In the genomic region with DNA sequence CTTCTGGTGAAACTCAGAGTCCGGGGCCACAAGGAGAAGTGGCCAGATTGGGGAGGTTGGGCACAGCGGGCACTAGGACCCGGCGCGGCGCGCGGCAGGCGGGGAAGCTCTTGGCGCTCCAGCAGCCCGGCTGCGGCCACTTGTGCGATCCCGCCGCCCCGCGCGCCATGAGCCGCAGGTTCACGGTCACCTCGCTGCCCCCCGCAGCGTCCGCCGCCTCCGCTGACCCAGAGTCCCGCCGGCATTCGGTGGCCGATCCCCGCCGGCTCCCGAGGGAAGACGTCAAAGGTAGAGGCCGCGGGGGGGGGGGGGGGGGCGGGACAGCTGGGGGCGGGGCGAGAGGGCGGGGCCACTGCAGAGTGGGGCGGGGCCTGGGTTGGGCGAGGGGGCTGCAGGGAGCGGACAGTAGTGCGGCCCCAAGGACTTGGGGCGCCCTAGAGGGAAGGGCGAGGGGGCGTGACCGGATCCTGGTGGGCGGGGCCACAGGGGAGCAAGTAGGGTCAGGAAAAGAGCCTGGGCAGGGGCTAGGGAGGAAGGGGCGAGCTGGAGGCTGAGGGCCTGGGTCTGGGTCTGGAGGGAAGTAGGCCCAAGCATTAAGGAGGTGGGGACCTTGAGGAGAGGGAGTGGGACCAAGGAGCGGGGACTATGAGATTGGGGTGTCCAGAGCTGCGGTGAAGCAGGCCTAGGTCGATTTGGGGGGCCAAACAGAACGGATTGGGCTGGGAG, we compare ENCODE assay signal across 8 mouse cellular contexts. TPM values are rescaled to one million over a fixed set of nuclear protein-coding genes. Genes with fewer than 3 reads are reported as not detected.
A peak's percentile ranks its signal among the peaks of the same experiment; 100 is the strongest.
DNase-seq lines count a peak whose midpoint lies in the region; ATAC-seq and TF ChIP-seq lines count a peak whose summit lies in the region.

A gene (plus strand): TSS at position 87 of the 726 bp plus-strand sequence.

- H3K4me2 ChIP-seq in forebrain, postnatal 0 days (ENCODE audit: low read depth) = peak within 1 kb of the TSS; percentile 71
- H3K4me2 ChIP-seq in limb, embryonic 14.5 days (replicated peaks; ENCODE audit: low read depth, low read length, severe bottlenecking) = peak within 1 kb of the TSS; percentile 63
- peak within 1 kb of the TSS; percentile 60 for H3K4me2 ChIP-seq in midbrain, embryonic 14.5 days (ENCODE audit: low read length)

- no peak for TF ChIP-seq CTCF in forebrain, postnatal 0 days (IDR thresholded peaks at IDR 0.05; ENCODE audit: low read depth)

- H3K27me3 ChIP-seq in forebrain, postnatal 0 days (ENCODE audit: insufficient read depth, low read length) = no peaks in the 10 kb centered on the region
- no peaks in the 10 kb centered on the region for H3K27me3 ChIP-seq in limb, embryonic 14.5 days (ENCODE audit: control insufficient read depth, insufficient read depth, low read length)
- H3K27me3 ChIP-seq in midbrain, embryonic 14.5 days (ENCODE audit: control insufficient read depth, insufficient read depth, low read length) = no peaks in the 10 kb centered on the region

- H3K36me3 ChIP-seq in forebrain, postnatal 0 days (ENCODE audit: insufficient read depth) = no peaks in the 10 kb centered on the region
- no peaks in the 10 kb centered on the region for H3K36me3 ChIP-seq in limb, embryonic 14.5 days (ENCODE audit: control insufficient read depth, insufficient read depth, low read length)
- no peaks in the 10 kb centered on the region for H3K36me3 ChIP-seq in midbrain, embryonic 14.5 days (ENCODE audit: control insufficient read depth, insufficient read depth, low read length)

- peak within 1 kb of the TSS; percentile 58 for H3K9ac ChIP-seq in forebrain, postnatal 0 days
- H3K9ac ChIP-seq in limb, embryonic 14.5 days (ENCODE audit: low read depth, low read length, severe bottlenecking) = peak within 1 kb of the TSS; percentile 47; the same call in 1 of the 2 replicates
- H3K9ac ChIP-seq in midbrain, embryonic 14.5 days (replicated peaks; ENCODE audit: low read length) = peak within 1 kb of the TSS; percentile 49

- 2% methylated on average over 19 of the region's 54 CpGs for WGBS in forebrain, postnatal 0 days
- 3% methylated on average over 24 of the region's 54 CpGs for WGBS in limb, embryonic 14.5 days
- under 1% methylated on average over 48 of the region's 54 CpGs for WGBS in midbrain, embryonic 14.5 days

- ATAC-seq in forebrain, postnatal 0 days = peak; percentile 30; the same call in 1 of the 2 replicates
- ATAC-seq in limb, embryonic 14.5 days (ENCODE audit: low FRiP score, low read depth) = peak; percentile 41; the same call in 1 of the 2 replicates
- ATAC-seq in midbrain, embryonic 14.5 days (ENCODE audit: low FRiP score, low TSS enrichment) = peak; percentile 66; the same call in 1 of the 2 replicates

- H3K4me3 ChIP-seq in forebrain, postnatal 0 days (ENCODE audit: low read depth, low read length) = peak within 1 kb of the TSS; percentile 60
- H3K4me3 ChIP-seq in limb, embryonic 14.5 days (replicated peaks; ENCODE audit: low read length) = peak within 1 kb of the TSS; percentile 53
- H3K4me3 ChIP-seq in midbrain, embryonic 14.5 days (replicated peaks; ENCODE audit: low read depth, low read length) = peak within 1 kb of the TSS; percentile 53

- no peak for TF ChIP-seq POLR2A in limb, embryonic 14.5 days (IDR thresholded peaks at IDR 0.05; ENCODE audit: borderline replicate concordance, extremely low read depth, insufficient read depth, insufficient read length)

- H3K4me1 ChIP-seq in forebrain, postnatal 0 days (ENCODE audit: insufficient read depth) = peaks cover 14% of the 10 kb centered on the region
- H3K4me1 ChIP-seq in limb, embryonic 14.5 days (ENCODE audit: control insufficient read depth, insufficient read depth, low read length) = no peaks in the 10 kb centered on the region
- peaks cover 34% of the 10 kb centered on the region for H3K4me1 ChIP-seq in midbrain, embryonic 14.5 days (ENCODE audit: control insufficient read depth, insufficient read depth, low read length)

- peak within 1 kb of the TSS; percentile 24 for H3K27ac ChIP-seq in forebrain, postnatal 0 days (ENCODE audit: low read depth, low read length)
- no peak within 1 kb of the TSS for H3K27ac ChIP-seq in limb, embryonic 14.5 days (replicated peaks; ENCODE audit: low read depth, low read length)
- H3K27ac ChIP-seq in midbrain, embryonic 14.5 days (replicated peaks; ENCODE audit: low read depth, low read length) = peak within 1 kb of the TSS; percentile 58

- H3K9me3 ChIP-seq in forebrain, postnatal 0 days (ENCODE audit: low read length) = no peaks in the 10 kb centered on the region
- H3K9me3 ChIP-seq in limb, embryonic 14.5 days (ENCODE audit: control insufficient read depth, low read length) = no peaks in the 10 kb centered on the region
- H3K9me3 ChIP-seq in midbrain, embryonic 14.5 days (ENCODE audit: control insufficient read depth, low read length) = no peaks in the 10 kb centered on the region

- DNase-seq in thymus, postnatal 4 days = peak; percentile 61
- no peak for DNase-seq in thymus, postnatal 25 days
- peak; percentile 81 for DNase-seq in cerebellum, adult 11-12 months
- peak; percentile 70 for DNase-seq in forebrain, postnatal 0 days
- DNase-seq in kidney, adult 18-20 months = peak; percentile 71
- DNase-seq in limb, embryonic 14.5 days (ENCODE audit: low spot score) = no peak
- peak; percentile 89 for DNase-seq in midbrain, embryonic 14.5 days
- DNase-seq in yolk sac, embryonic 10.5 days (ENCODE audit: low spot score) = peak; percentile 70

RNA-seq across cellular contexts. Expression of the gene that starts here (rescaled TPM):
- total RNA-seq in forebrain, postnatal 0 days (2014; rRNA removed) = 83.2 and 139 TPM in 2 replicates
- polyA plus RNA-seq in forebrain, postnatal 0 days (2015; fragmentation: Nextera tagmentation; extraction: Ambion mirVana) = 24.5 and 41.6 TPM in 2 replicates
- polyA plus RNA-seq in limb, embryonic 14.5 days (2012; rRNA removed) = 6.9 and 7.0 TPM in 2 replicates
- 0.72 and 0.88 TPM in 2 replicates for polyA plus RNA-seq in limb, embryonic 14.5 days (2014; fragmentation: Nextera tagmentation; extraction: Ambion mirVana)
- polyA plus RNA-seq in midbrain, embryonic 14.5 days (2014; fragmentation: Nextera tagmentation; extraction: Ambion mirVana) = 53.8 and 63.0 TPM in 2 replicates

Comparison
In these comparisons a context has a peak if more than half of its experiments do, and no peak if none do; other contexts are left out.
1. DNase-seq: peak in thymus, postnatal 4 days (single experiment), cerebellum, adult 11-12 months (single experiment), forebrain, postnatal 0 days (single experiment), kidney, adult 18-20 months (single experiment), midbrain, embryonic 14.5 days (single experiment) and yolk sac, embryonic 10.5 days (single experiment); none in thymus, postnatal 25 days (single experiment) and limb, embryonic 14.5 days (single experiment).
2. Peak in every context shown above with its lines, with median percentiles within 50 percentile points of each other: ATAC-seq, H3K4me2 ChIP-seq, H3K4me3 ChIP-seq and H3K9ac ChIP-seq.